Mouse (Mus musculus): Measurements from ENCODE around the gene 4930524J08Rik.

4930524J08Rik gene

GRCm38 (mm10) chr5:100005896-100006295 is 27.0 kb downstream of the 4930524J08Rik start:
- no peak for DNase-seq

GRCm38 (mm10) chr5:100006324-100007039 is 27.6 kb downstream of the 4930524J08Rik start:
- no peak for DNase-seq

GRCm38 (mm10) chr5:100007040-100007375 is 28.1 kb downstream of the 4930524J08Rik start:
- DNase-seq = no peak

GRCm38 (mm10) chr5:100008485-100008884 is 29.6 kb downstream of the 4930524J08Rik start:
- DNase-seq = no peak

- no peak for DNase-seq
These were observed 33.7 kb downstream of the 4930524J08Rik start for GRCm38 (mm10) chr5:100012599-100012998.

GRCm38 (mm10) chr5:100020089-100020488 is 41.2 kb downstream of the 4930524J08Rik start:
- no peak for DNase-seq

- DNase-seq = peak; percentile 40 to 56
These were observed 45.5 kb downstream of the 4930524J08Rik start for GRCm38 (mm10) chr5:100024403-100024802.

- no peak for DNase-seq
These were observed 46.0 kb downstream of the 4930524J08Rik start for GRCm38 (mm10) chr5:100024868-100025267.

Measured in cerebellum, postnatal 36 days (tissue).